Comparison of ENCODE assay signal across 19 mouse cellular contexts in the genomic region with DNA sequence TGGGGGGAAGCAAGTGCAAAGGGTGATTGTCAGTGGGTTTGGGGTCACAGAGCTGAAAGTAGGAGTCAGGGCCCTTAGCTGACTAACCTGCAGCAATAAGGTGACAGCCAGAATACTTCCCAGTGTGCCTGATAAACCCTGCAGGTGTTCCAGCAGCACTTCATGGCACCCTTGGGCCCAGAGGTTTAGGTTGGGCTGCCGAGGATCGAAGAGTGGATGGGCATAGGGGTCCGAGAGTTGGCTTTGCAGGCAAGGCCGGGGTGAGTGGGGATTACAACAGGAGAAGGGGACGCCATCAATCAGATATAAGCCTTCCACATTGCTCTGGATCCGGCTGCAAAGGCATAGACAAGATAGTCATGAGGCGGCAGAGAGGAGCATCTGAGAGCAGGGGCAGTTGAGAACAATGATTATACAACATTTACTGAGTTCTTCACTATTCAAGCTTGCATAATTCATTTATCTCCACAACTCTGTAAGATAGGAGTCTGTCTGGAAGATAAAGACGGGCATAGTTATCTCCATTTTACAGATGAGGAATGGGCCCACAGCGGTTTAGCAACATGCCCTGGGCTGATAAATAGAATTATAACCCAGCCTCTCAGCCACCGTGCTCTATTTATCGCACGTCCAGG. TPM values are rescaled to one million over a fixed set of nuclear protein-coding genes. Genes with fewer than 3 reads are reported as not detected.
A peak's percentile ranks its signal among the peaks of the same experiment; 100 is the strongest.
DNase-seq lines count a peak whose midpoint lies in the region; ATAC-seq and TF ChIP-seq lines count a peak whose summit lies in the region.
"Had no signal": no experiment of that assay in that cellular context is flagged by ENCODE, and none has a peak within 500 bp of the region (broad histone marks: within the 10 kb centered on the region; RNA-seq: fewer than 3 reads in every experiment).

No protein-coding gene starts in this region.

- DNase-seq in adrenal gland, adult (ENCODE audit: inconsistent age in 2 of 2, low spot score in 1 of 2) = peak; percentile 21 to 50
- no peak for DNase-seq in adrenal gland, postnatal 25 days
- DNase-seq in hindbrain, postnatal 0 days (ENCODE audit: low spot score) = no peak
- peak; percentile 75 for DNase-seq in G1E (ENCODE audit: low spot score)
- DNase-seq in liver, embryonic 13.5 days = peak; percentile 47
- no peak for DNase-seq in adipocyte (ENCODE audit: low spot score)
- DNase-seq: cerebellum, adult 8-10 months; kidney, postnatal 14 days; right cerebral cortex, postnatal 25 days; thymus, adult 2 months had no signal

- 91% methylated on average over 12 of the region's 12 CpGs for WGBS in hindbrain, postnatal 0 days
- 90% methylated on average over 12 of the region's 12 CpGs for WGBS in hindbrain, embryonic 13.5 days
- WGBS in liver, embryonic 13.5 days (ENCODE audit: insufficient replicate concordance) = 28% methylated on average over 12 of the region's 12 CpGs

- H3K27ac ChIP-seq in hindbrain, postnatal 0 days = 0 out of 2 replicates have a peak overlapping the region, but pooled peaks have one; percentile 62
- no peak overlapping the region for H3K27ac ChIP-seq in hindbrain, embryonic 13.5 days
- peak overlapping the region; percentile 90 for H3K27ac ChIP-seq in liver, embryonic 13.5 days
- H3K27ac ChIP-seq: forebrain, embryonic 13.5 days; macrophage; midbrain, embryonic 15.5 days had no signal

- H3K9ac ChIP-seq in hindbrain, postnatal 0 days (replicated peaks; ENCODE audit: low read length) = no peak overlapping the region
- no peak overlapping the region for H3K9ac ChIP-seq in hindbrain, embryonic 13.5 days
- peak overlapping the region; percentile 81 for H3K9ac ChIP-seq in liver, embryonic 13.5 days
- H3K9ac ChIP-seq: limb, embryonic 12.5 days; lung, embryonic 15.5 days; midbrain, embryonic 15.5 days had no signal

- no peaks in the 10 kb centered on the region for H3K4me1 ChIP-seq in hindbrain, postnatal 0 days (ENCODE audit: insufficient read depth, low read length)
- H3K4me1 ChIP-seq in hindbrain, embryonic 13.5 days (replicated peaks) = peaks cover 24% of the 10 kb centered on the region
- peaks cover 86% of the 10 kb centered on the region for H3K4me1 ChIP-seq in G1E (ENCODE audit: insufficient read depth, low read depth, low read length)
- H3K4me1 ChIP-seq in liver, embryonic 13.5 days (replicated peaks) = peaks cover 64% of the 10 kb centered on the region

- no peaks in the 10 kb centered on the region for H3K9me3 ChIP-seq in hindbrain, postnatal 0 days (ENCODE audit: low read length)
- no peaks in the 10 kb centered on the region for H3K9me3 ChIP-seq in hindbrain, embryonic 13.5 days
- H3K9me3 ChIP-seq in G1E (replicated peaks) = no peaks in the 10 kb centered on the region
- no peaks in the 10 kb centered on the region for H3K9me3 ChIP-seq in liver, embryonic 13.5 days (replicated peaks)
- H3K9me3 ChIP-seq: embryonic facial prominence, embryonic 10.5 days; forebrain, embryonic 13.5 days; hindbrain, embryonic 10.5 days; limb, embryonic 12.5 days; lung, embryonic 15.5 days; midbrain, embryonic 15.5 days had no signal

- no peaks in the 10 kb centered on the region for H3K27me3 ChIP-seq in hindbrain, postnatal 0 days (ENCODE audit: insufficient read depth, low read length)
- peaks cover 6% of the 10 kb centered on the region; the same call in 1 of the 2 replicates for H3K27me3 ChIP-seq in hindbrain, embryonic 13.5 days
- H3K27me3 ChIP-seq in G1E (ENCODE audit: insufficient read depth, low read length) = no peaks in the 10 kb centered on the region
- H3K27me3 ChIP-seq in liver, embryonic 13.5 days = no peaks in the 10 kb centered on the region
- H3K27me3 ChIP-seq: limb, embryonic 12.5 days; lung, embryonic 15.5 days; midbrain, embryonic 15.5 days had no signal

- TF ChIP-seq CTCF in hindbrain, postnatal 0 days (IDR thresholded peaks at IDR 0.05; ENCODE audit: low read depth) = no peak
- no peak for TF ChIP-seq CTCF in G1E (IDR thresholded peaks at IDR 0.05; ENCODE audit: low read depth, low read length)

- ATAC-seq in hindbrain, postnatal 0 days = no peak
- no peak for ATAC-seq in hindbrain, embryonic 13.5 days (ENCODE audit: low FRiP score)
- peak; percentile 73 for ATAC-seq in G1E (ENCODE audit: extremely low read depth, insufficient number of reproducible peaks, low FRiP score, poor library complexity, severe bottlenecking)
- peak; percentile 47 for ATAC-seq in liver, embryonic 13.5 days (ENCODE audit: low read depth)
- no peak for ATAC-seq in megakaryocyte, adult 5-6 weeks (ENCODE audit: poor library complexity, severe bottlenecking)

- no peak overlapping the region for H3K4me2 ChIP-seq in hindbrain, postnatal 0 days (ENCODE audit: low read depth, low read length)
- no peak overlapping the region for H3K4me2 ChIP-seq in hindbrain, embryonic 13.5 days
- H3K4me2 ChIP-seq in liver, embryonic 13.5 days = peak overlapping the region; percentile 85

- H3K36me3 ChIP-seq in hindbrain, postnatal 0 days (ENCODE audit: insufficient read depth, low read length) = peaks cover 8% of the 10 kb centered on the region; the same call in 1 of the 2 replicates
- peaks cover 44% of the 10 kb centered on the region for H3K36me3 ChIP-seq in hindbrain, embryonic 13.5 days
- peaks cover 76% of the 10 kb centered on the region for H3K36me3 ChIP-seq in G1E (replicated peaks)
- peaks cover 52% of the 10 kb centered on the region for H3K36me3 ChIP-seq in liver, embryonic 13.5 days

- no peak overlapping the region for H3K4me3 ChIP-seq in hindbrain, postnatal 0 days (ENCODE audit: low read length)
- H3K4me3 ChIP-seq in hindbrain, embryonic 13.5 days = no peak overlapping the region
- peak overlapping the region; percentile 90 for H3K4me3 ChIP-seq in G1E (ENCODE audit: low read depth, low read length)
- H3K4me3 ChIP-seq in liver, embryonic 13.5 days (replicated peaks) = peak overlapping the region; percentile 79; the same call in 1 of the 2 replicates
- H3K4me3 ChIP-seq: forebrain, embryonic 13.5 days; midbrain, embryonic 15.5 days had no signal

RNA-seq across cellular contexts. Expression of gene Rom1, which starts 1.1 kb away (rescaled TPM):
- total RNA-seq in adrenal gland, postnatal 25 days (2021) = 33.4 and 33.8 TPM in 2 replicates
- 5.7 and 6.0 TPM in 2 replicates for total RNA-seq in hindbrain, postnatal 0 days (2014; rRNA removed)
- 3.5 and 4.0 TPM in 2 replicates for polyA plus RNA-seq in hindbrain, postnatal 0 days (2015; fragmentation: Nextera tagmentation; extraction: Ambion mirVana)
- 1.6 and 1.8 TPM in 2 replicates for polyA plus RNA-seq in hindbrain, embryonic 13.5 days (2015; fragmentation: Nextera tagmentation; extraction: Ambion mirVana)
- 1.1 TPM in 1 of 2 replicates, not detected in the other for total RNA-seq in G1E (2014; fragmentation: Nextera tagmentation)
- total RNA-seq in G1E (2017) = 5.4 and 6.0 TPM in 2 replicates
- 14.2 and 16.0 TPM in 2 replicates for polyA plus RNA-seq in G1E (2012)
- 2.7 and 2.8 TPM in 2 replicates for polyA plus RNA-seq in liver, embryonic 13.5 days (2015; fragmentation: Nextera tagmentation; extraction: Ambion mirVana)
- 1.4 and 1.8 TPM in 2 replicates for total RNA-seq in megakaryocyte, adult 5-6 weeks (2015)
- total RNA-seq in megakaryocyte, adult 5-6 weeks (2017) = 0.81 and 3.2 TPM in 2 replicates

RNA-seq across cellular contexts. Expression of gene Eml3, which starts 1.3 kb away (rescaled TPM):
- 57.2 and 67.5 TPM in 2 replicates for total RNA-seq in adrenal gland, postnatal 25 days (2021)
- 8.3 and 8.6 TPM in 2 replicates for total RNA-seq in hindbrain, postnatal 0 days (2014; rRNA removed)
- 11.0 and 11.8 TPM in 2 replicates for polyA plus RNA-seq in hindbrain, postnatal 0 days (2015; fragmentation: Nextera tagmentation; extraction: Ambion mirVana)
- polyA plus RNA-seq in hindbrain, embryonic 13.5 days (2015; fragmentation: Nextera tagmentation; extraction: Ambion mirVana) = 9.4 and 11.3 TPM in 2 replicates
- total RNA-seq in G1E (2014; fragmentation: Nextera tagmentation) = 24.7 and 26.3 TPM in 2 replicates
- 40.1 and 42.5 TPM in 2 replicates for total RNA-seq in G1E (2017)
- 111 and 114 TPM in 2 replicates for polyA plus RNA-seq in G1E (2012)
- polyA plus RNA-seq in liver, embryonic 13.5 days (2015; fragmentation: Nextera tagmentation; extraction: Ambion mirVana) = 14.4 and 15.2 TPM in 2 replicates
- 17.1 and 18.0 TPM in 2 replicates for total RNA-seq in megakaryocyte, adult 5-6 weeks (2015)
- total RNA-seq in megakaryocyte, adult 5-6 weeks (2017) = 29.3 and 32.0 TPM in 2 replicates

RNA-seq across cellular contexts. Expression of gene B3gat3, which starts 7.8 kb away (rescaled TPM):
- total RNA-seq in adrenal gland, postnatal 25 days (2021) = 58.5 and 60.9 TPM in 2 replicates
- total RNA-seq in hindbrain, postnatal 0 days (2014; rRNA removed) = 88.7 and 97.5 TPM in 2 replicates
- polyA plus RNA-seq in hindbrain, postnatal 0 days (2015; fragmentation: Nextera tagmentation; extraction: Ambion mirVana) = 80.9 and 92.3 TPM in 2 replicates
- 89.7 and 91.8 TPM in 2 replicates for polyA plus RNA-seq in hindbrain, embryonic 13.5 days (2015; fragmentation: Nextera tagmentation; extraction: Ambion mirVana)
- total RNA-seq in G1E (2014; fragmentation: Nextera tagmentation) (70.3 and 75.7 TPM in 2 replicates), G1E (2017) (38.8 and 47.0 TPM in 2 replicates)
- 156 and 180 TPM in 2 replicates for polyA plus RNA-seq in G1E (2012)
- polyA plus RNA-seq in liver, embryonic 13.5 days (2015; fragmentation: Nextera tagmentation; extraction: Ambion mirVana) = 20.1 and 22.8 TPM in 2 replicates
- 19.5 and 23.3 TPM in 2 replicates for total RNA-seq in megakaryocyte, adult 5-6 weeks (2015)
- 28.9 and 29.8 TPM in 2 replicates for total RNA-seq in megakaryocyte, adult 5-6 weeks (2017)

RNA-seq across cellular contexts. Expression of gene Mta2, which starts 13.7 kb away (rescaled TPM):
- total RNA-seq in adrenal gland, postnatal 25 days (2021) = 98.6 and 104 TPM in 2 replicates
- total RNA-seq in hindbrain, postnatal 0 days (2014; rRNA removed) = 65.1 and 71.4 TPM in 2 replicates
- polyA plus RNA-seq in hindbrain, postnatal 0 days (2015; fragmentation: Nextera tagmentation; extraction: Ambion mirVana) = 75.2 and 78.8 TPM in 2 replicates
- 133 and 137 TPM in 2 replicates for polyA plus RNA-seq in hindbrain, embryonic 13.5 days (2015; fragmentation: Nextera tagmentation; extraction: Ambion mirVana)
- 183 and 186 TPM in 2 replicates for total RNA-seq in G1E (2014; fragmentation: Nextera tagmentation)
- total RNA-seq in G1E (2017) = 166 and 177 TPM in 2 replicates
- polyA plus RNA-seq in G1E (2012) = 67.7 and 76.9 TPM in 2 replicates
- 99.5 and 114 TPM in 2 replicates for polyA plus RNA-seq in liver, embryonic 13.5 days (2015; fragmentation: Nextera tagmentation; extraction: Ambion mirVana)
- total RNA-seq in megakaryocyte, adult 5-6 weeks (2015) = 47.3 and 53.3 TPM in 2 replicates
- total RNA-seq in megakaryocyte, adult 5-6 weeks (2017) = 98.8 and 106 TPM in 2 replicates

RNA-seq across cellular contexts. Expression of gene Tut1, which starts 25.6 kb away (rescaled TPM):
- total RNA-seq in adrenal gland, postnatal 25 days (2021) = 23.1 and 23.6 TPM in 2 replicates
- total RNA-seq in hindbrain, postnatal 0 days (2014; rRNA removed) = 20.8 and 23.4 TPM in 2 replicates
- polyA plus RNA-seq in hindbrain, postnatal 0 days (2015; fragmentation: Nextera tagmentation; extraction: Ambion mirVana) = 16.0 and 16.2 TPM in 2 replicates
- 29.4 and 31.1 TPM in 2 replicates for polyA plus RNA-seq in hindbrain, embryonic 13.5 days (2015; fragmentation: Nextera tagmentation; extraction: Ambion mirVana)
- total RNA-seq in G1E (2014; fragmentation: Nextera tagmentation) (17.8 and 25.6 TPM in 2 replicates), G1E (2017) (32.3 and 37.3 TPM in 2 replicates)
- polyA plus RNA-seq in G1E (2012) = 60.9 and 74.1 TPM in 2 replicates
- polyA plus RNA-seq in liver, embryonic 13.5 days (2015; fragmentation: Nextera tagmentation; extraction: Ambion mirVana) = 18.7 and 20.2 TPM in 2 replicates
- total RNA-seq in megakaryocyte, adult 5-6 weeks (2015) = 1.7 and 2.9 TPM in 2 replicates
- 8.8 and 9.9 TPM in 2 replicates for total RNA-seq in megakaryocyte, adult 5-6 weeks (2017)

Comparison
In these comparisons a context has a peak if more than half of its experiments do, and no peak if none do; other contexts are left out.
1. DNase-seq: peak in adrenal gland, adult (2 of 2), G1E (single experiment) and liver, embryonic 13.5 days (single experiment); none in adrenal gland, postnatal 25 days (single experiment), hindbrain, postnatal 0 days (single experiment) and adipocyte (single experiment).
2. ATAC-seq: peak in G1E (single experiment) and liver, embryonic 13.5 days (single experiment); none in hindbrain, postnatal 0 days (single experiment), hindbrain, embryonic 13.5 days (single experiment) and megakaryocyte, adult 5-6 weeks (single experiment).
3. H3K4me3 ChIP-seq: peak in G1E (single experiment) and liver, embryonic 13.5 days (single experiment); none in hindbrain, postnatal 0 days (single experiment) and hindbrain, embryonic 13.5 days (single experiment).